Mouse (Mus musculus): ENCODE results near the gene Sh2b1. TPM values are rescaled to one million over a fixed set of nuclear protein-coding genes. Genes with fewer than 3 reads are reported as not detected.

Sh2b1 gene
- polyA plus RNA-seq, 1 experiment from 2014 or later, result 51.9 TPM

DNA sequence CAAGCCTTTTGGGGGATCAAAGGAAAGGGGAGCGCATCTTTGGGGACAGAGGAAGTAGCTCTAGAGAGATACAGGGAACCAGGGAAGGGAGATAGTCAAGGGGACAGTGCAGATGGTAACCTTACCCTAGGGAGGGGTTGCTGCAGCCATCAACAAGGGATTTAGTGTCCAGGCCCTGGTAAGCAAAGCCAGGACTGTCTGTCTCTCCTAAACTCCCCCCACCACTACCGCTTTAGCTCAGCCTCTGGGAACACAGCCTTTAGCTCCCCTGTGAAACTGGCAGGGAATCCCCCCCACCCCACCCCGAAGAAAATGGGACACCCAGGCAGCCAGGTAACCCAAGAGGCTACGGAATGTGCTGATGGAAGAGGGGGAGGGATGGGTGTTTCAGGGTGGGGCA is 11.7 kb downstream of the Sh2b1 start:
- Histone ChIP-seq H3K36me3 (peaks cover 25% of the 10 kb centered on the region), H3K9me3 (no peaks in the 10 kb centered on the region), H3K4me2 (no peak overlapping the region), H3K27ac (peak overlapping the region; percentile 18), H3K27me3 (no peaks in the 10 kb centered on the region), H3K4me1 (peaks cover 32% of the 10 kb centered on the region), H3K4me3 (no peak overlapping the region), H3K9ac (no peak overlapping the region)
- no peak for ATAC-seq (ENCODE audit: insufficient number of reproducible peaks, low FRiP score, low TSS enrichment, low read depth)
- WGBS, result 42% methylated on average over 4 of the region's 4 CpGs

DNA sequence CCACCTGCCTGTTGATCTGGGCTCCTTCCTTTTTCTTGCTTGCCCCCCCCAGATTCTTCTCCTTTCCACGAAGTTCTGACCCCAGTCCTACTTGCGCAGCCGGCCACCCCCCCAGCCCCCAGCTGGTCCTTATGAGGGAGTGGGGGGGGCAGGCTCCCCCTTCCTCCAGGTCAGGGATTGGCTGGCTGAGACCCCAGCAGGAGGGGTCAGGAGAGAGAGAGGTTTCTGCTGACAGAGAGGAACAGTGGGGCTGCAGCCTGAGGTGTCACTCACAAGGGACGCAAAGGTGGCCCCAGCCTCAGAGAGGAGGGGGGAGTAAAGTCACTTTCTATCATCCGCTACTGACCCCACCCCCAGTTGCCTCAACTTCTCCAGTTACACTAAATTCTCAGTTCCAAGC is 12.2 kb downstream of the Sh2b1 start, which contains the start of gene Atp2a1:
TSS of gene Atp2a1 (minus strand) at position 105 of the 400 bp plus-strand sequence.
- 52% methylated on average over 5 of the region's 5 CpGs for WGBS
- Histone ChIP-seq H3K4me3 (peak within 1 kb of the TSS; percentile 16), H3K9ac (no peak within 1 kb of the TSS), H3K4me1 (peaks cover 32% of the 10 kb centered on the region), H3K36me3 (peaks cover 20% of the 10 kb centered on the region), H3K27ac (peak within 1 kb of the TSS; percentile 43), H3K27me3 (no peaks in the 10 kb centered on the region), H3K9me3 (no peaks in the 10 kb centered on the region), H3K4me2 (no peak within 1 kb of the TSS)
- no peak for ATAC-seq (ENCODE audit: insufficient number of reproducible peaks, low FRiP score, low TSS enrichment, low read depth)

DNA sequence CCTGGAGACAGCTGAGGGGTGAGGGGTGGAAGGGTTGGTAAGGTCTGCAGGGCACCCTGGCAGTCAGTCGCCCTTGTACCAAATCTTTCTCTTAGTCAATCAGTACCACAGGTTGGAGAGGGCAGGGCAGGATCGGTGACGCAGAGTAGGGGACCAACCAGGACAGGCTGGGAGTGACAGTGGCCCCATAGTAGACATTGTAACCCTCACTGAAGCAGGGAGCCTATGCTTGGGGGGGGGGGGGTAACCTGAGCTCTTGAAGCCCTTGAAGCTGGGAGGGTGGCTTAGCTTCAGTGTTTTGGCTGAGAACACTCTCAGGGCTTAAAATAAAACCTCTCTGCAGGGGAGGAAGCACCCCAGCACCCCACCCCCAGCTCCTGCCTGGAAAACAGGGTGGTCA is 13.6 kb downstream of the Sh2b1 start:
- H3K9me3 ChIP-seq, result no peaks in the 10 kb centered on the region
- 66% methylated on average over 3 of the region's 3 CpGs for WGBS
- H3K27ac ChIP-seq, result peak overlapping the region; percentile 43; the same call in 1 of the 2 replicates
- H3K27me3 ChIP-seq, result no peaks in the 10 kb centered on the region
- H3K9ac ChIP-seq, result no peak overlapping the region
- peak overlapping the region; percentile 16; the same call in 1 of the 2 replicates for H3K4me3 ChIP-seq
- peaks cover 6% of the 10 kb centered on the region for H3K36me3 ChIP-seq
- ATAC-seq (ENCODE audit: insufficient number of reproducible peaks, low FRiP score, low TSS enrichment, low read depth), result no peak
- no peak overlapping the region for H3K4me2 ChIP-seq
- peaks cover 32% of the 10 kb centered on the region for H3K4me1 ChIP-seq

- no peak for ATAC-seq (ENCODE audit: insufficient number of reproducible peaks, low FRiP score, low TSS enrichment, low read depth)
- no peak overlapping the region for H3K9ac ChIP-seq
- H3K27me3 ChIP-seq, result no peaks in the 10 kb centered on the region
- H3K27ac ChIP-seq, result no peak overlapping the region
- H3K4me2 ChIP-seq, result no peak overlapping the region
- no peak overlapping the region for H3K4me3 ChIP-seq
- no peaks in the 10 kb centered on the region for H3K36me3 ChIP-seq
- WGBS, result 37% methylated on average over 10 of the region's 10 CpGs
- H3K9me3 ChIP-seq, result no peaks in the 10 kb centered on the region
- peaks cover 32% of the 10 kb centered on the region for H3K4me1 ChIP-seq
Observed at GRCm38 (mm10) chr7:126460623-126461399, 14.4 kb downstream of the Sh2b1 start.

GRCm38 (mm10) chr7:126458844-126459618 is 16.2 kb downstream of the Sh2b1 start:
- no peaks in the 10 kb centered on the region for H3K9me3 ChIP-seq
- 78% methylated on average over 11 of the region's 11 CpGs for WGBS
- H3K9ac ChIP-seq, result no peak overlapping the region
- no peak for ATAC-seq (ENCODE audit: insufficient number of reproducible peaks, low FRiP score, low TSS enrichment, low read depth)
- H3K27me3 ChIP-seq, result no peaks in the 10 kb centered on the region
- peaks cover 14% of the 10 kb centered on the region for H3K4me1 ChIP-seq
- H3K4me3 ChIP-seq, result no peak overlapping the region
- H3K36me3 ChIP-seq, result no peaks in the 10 kb centered on the region
- no peak overlapping the region for H3K27ac ChIP-seq
- H3K4me2 ChIP-seq, result no peak overlapping the region

DNA sequence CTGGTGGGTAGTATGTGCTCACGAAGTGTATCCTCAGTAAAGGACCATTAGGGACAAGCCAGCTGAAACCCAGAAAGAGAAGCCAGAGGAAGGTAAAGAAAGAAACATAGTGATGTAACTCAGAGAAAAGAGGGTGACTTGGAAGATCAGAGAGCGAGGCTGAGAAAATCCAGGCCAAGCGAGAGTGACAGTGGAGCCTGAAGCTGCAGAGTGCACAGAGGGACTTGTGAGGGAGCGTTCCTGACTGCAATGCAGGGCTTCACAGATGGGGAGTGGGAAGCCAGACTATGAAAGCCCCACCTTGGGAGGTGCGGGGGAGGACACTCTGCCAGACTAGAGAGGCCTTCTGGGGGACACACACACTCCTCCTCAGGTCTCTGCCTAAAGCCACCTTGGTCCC is 17.0 kb downstream of the Sh2b1 start:
- Histone ChIP-seq H3K27ac (no peak overlapping the region), H3K9ac (no peak overlapping the region), H3K36me3 (no peaks in the 10 kb centered on the region), H3K27me3 (no peaks in the 10 kb centered on the region), H3K4me3 (no peak overlapping the region), H3K4me2 (no peak overlapping the region), H3K4me1 (0 out of 2 replicates have a peak, but pooled peaks cover 9% of the 10 kb centered on the region), H3K9me3 (no peaks in the 10 kb centered on the region)
- 82% methylated on average over 5 of the region's 5 CpGs for WGBS
- ATAC-seq (ENCODE audit: insufficient number of reproducible peaks, low FRiP score, low TSS enrichment, low read depth), result no peak

- no peaks in the 10 kb centered on the region for H3K36me3 ChIP-seq
- 85% methylated on average over 17 of the region's 17 CpGs for WGBS
- H3K9ac ChIP-seq, result no peak overlapping the region
- ATAC-seq (ENCODE audit: insufficient number of reproducible peaks, low FRiP score, low TSS enrichment, low read depth), result no peak
- H3K9me3 ChIP-seq, result no peaks in the 10 kb centered on the region
- H3K4me2 ChIP-seq, result no peak overlapping the region
- H3K27me3 ChIP-seq, result no peaks in the 10 kb centered on the region
- no peak overlapping the region for H3K4me3 ChIP-seq
- H3K27ac ChIP-seq, result no peak overlapping the region
- H3K4me1 ChIP-seq, result 0 out of 2 replicates have a peak, but pooled peaks cover 6% of the 10 kb centered on the region
Observed at GRCm38 (mm10) chr7:126456382-126457266, 18.6 kb downstream of the Sh2b1 start.

GRCm38 (mm10) chr7:126455242-126455641 is 20.0 kb downstream of the Sh2b1 start:
- no peaks in the 10 kb centered on the region for H3K27me3 ChIP-seq
- H3K4me1 ChIP-seq, result no peaks in the 10 kb centered on the region
- H3K36me3 ChIP-seq, result no peaks in the 10 kb centered on the region
- no peak overlapping the region for H3K9ac ChIP-seq
- no peak overlapping the region for H3K4me3 ChIP-seq
- H3K9me3 ChIP-seq, result no peaks in the 10 kb centered on the region
- H3K27ac ChIP-seq, result no peak overlapping the region
- no peak for ATAC-seq (ENCODE audit: insufficient number of reproducible peaks, low FRiP score, low TSS enrichment, low read depth)
- no peak overlapping the region for H3K4me2 ChIP-seq
- 53% methylated on average over 2 of the region's 2 CpGs for WGBS

- Histone ChIP-seq H3K27ac (no peak overlapping the region), H3K4me3 (no peak overlapping the region), H3K4me1 (no peaks in the 10 kb centered on the region), H3K9me3 (no peaks in the 10 kb centered on the region), H3K36me3 (0 out of 2 replicates have a peak, but pooled peaks cover 3% of the 10 kb centered on the region), H3K4me2 (no peak overlapping the region), H3K9ac (no peak overlapping the region), H3K27me3 (no peaks in the 10 kb centered on the region)
- 43% methylated on average over 7 of the region's 7 CpGs for WGBS
- ATAC-seq (ENCODE audit: insufficient number of reproducible peaks, low FRiP score, low TSS enrichment, low read depth), result no peak
Observed at GRCm38 (mm10) chr7:126453861-126454260, 21.4 kb downstream of the Sh2b1 start.

DNA sequence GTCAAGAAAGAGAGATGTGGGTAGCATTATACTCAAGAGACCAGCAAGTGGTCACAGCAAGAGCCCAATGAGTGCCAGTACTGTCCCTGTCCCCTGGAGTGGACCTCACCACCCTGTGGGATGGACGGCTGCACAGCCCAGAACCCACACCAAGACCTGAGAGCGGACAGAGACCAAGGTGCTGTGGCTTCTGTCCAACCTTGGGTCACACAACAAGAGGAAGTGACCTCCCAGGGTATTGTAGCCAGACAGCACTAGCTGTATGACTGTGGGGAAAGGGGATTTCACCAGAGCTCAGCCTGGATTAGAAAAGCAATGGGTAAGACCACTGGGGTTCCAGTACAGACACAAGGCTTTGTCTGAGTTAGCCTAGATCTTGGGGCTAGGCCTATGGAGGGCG is 23.0 kb downstream of the Sh2b1 start:
- ATAC-seq (ENCODE audit: insufficient number of reproducible peaks, low FRiP score, low TSS enrichment, low read depth), result no peak
- H3K36me3 ChIP-seq, result peaks cover 17% of the 10 kb centered on the region
- H3K4me1 ChIP-seq, result no peaks in the 10 kb centered on the region
- H3K27ac ChIP-seq, result no peak overlapping the region
- no peak overlapping the region for H3K4me2 ChIP-seq
- no peaks in the 10 kb centered on the region for H3K27me3 ChIP-seq
- H3K4me3 ChIP-seq, result no peak overlapping the region
- H3K9me3 ChIP-seq, result no peaks in the 10 kb centered on the region
- H3K9ac ChIP-seq, result no peak overlapping the region
- 89% methylated on average over 3 of the region's 3 CpGs for WGBS

DNA sequence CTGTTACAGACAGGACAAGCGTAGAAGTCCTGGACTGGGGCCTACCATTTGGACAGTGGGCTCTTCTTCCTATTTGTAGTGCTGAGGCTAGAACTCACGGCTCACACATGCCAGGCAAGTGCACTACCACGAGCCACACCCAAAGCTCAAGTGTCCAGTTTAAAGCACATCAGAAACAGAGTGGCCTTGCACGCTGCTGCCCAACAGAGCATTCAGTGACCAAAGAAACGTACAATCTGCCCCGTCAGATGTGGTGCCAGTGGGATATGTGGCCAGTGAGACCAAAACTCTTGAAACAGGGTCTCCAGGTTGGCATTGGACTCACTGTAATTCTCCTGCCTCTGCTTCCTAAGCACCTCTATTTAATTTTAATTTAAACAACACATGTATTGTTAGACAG is 24.6 kb downstream of the Sh2b1 start:
- no peak for ATAC-seq (ENCODE audit: insufficient number of reproducible peaks, low FRiP score, low TSS enrichment, low read depth)
- H3K36me3 ChIP-seq, result peaks cover 33% of the 10 kb centered on the region
- H3K27me3 ChIP-seq, result no peaks in the 10 kb centered on the region
- 88% methylated on average over 6 of the region's 6 CpGs for WGBS
- no peak overlapping the region for H3K27ac ChIP-seq
- no peak overlapping the region for H3K4me2 ChIP-seq
- H3K4me1 ChIP-seq, result no peaks in the 10 kb centered on the region
- H3K9ac ChIP-seq, result no peak overlapping the region
- H3K9me3 ChIP-seq, result no peaks in the 10 kb centered on the region
- H3K4me3 ChIP-seq, result no peak overlapping the region
